Mouse (Mus musculus): ENCODE data around the gene St3gal4.

The St3gal4 gene

GRCm38 (mm10) chr9:35004113-35004512 is 115.0 kb downstream of the St3gal4 start:
- DNase-seq: no peak

DNA sequence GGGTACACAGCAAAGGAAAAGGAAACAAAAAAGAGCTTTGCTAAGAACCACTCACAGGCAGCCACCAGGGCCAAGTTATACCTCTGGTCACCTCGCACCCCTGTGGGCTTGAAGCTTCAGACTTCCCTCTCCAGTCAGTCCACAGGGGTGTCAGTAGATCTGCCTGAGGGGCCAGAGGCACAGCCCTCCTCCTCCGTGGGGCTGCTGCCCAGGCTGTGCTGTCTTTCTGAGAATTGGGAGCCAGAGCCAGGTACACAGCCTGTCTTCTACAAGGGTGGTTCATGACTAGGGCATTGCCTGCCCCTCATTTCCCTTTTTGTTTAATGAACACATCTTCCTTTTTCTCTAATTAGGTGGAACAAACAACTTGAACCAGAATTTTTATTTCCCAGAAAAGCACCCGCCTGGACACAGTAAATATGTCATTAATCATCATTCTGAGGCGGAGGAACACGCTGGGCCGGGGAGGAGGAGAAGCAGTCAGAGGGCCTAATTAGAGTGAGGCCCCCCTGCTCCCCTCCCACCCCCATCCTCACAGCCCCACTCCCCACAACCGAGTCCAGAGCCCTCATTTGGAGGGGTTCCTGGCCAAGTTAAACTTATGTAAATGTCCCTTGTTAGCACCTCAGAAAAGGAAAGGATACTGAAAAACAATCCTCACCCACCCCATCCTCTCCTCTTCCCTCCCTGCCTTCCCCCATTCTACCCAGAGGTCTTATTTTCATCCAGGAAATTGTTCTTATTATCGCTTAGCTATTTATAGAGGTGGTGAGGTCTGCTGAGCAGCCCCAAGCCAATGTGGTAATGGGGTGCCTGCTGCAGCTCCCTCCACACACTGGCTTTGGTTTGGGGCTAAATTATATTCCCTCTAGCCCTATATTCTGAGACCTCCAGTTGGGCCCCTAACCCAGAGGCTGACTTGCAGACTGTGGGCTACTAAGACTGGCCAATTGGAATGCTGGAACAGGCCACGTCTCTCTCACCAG is 120.9 kb downstream of the St3gal4 start:
- DNase-seq: no peak

All from cerebellum, postnatal 25 days (tissue).